Mouse (Mus musculus) fibroblast of lung, adult 2 months (primary cell): ENCODE measurements around the gene Mak.

Source experiments
- DNase-seq: peaks from one replicate; pipeline ENCODE4 v3.0.0-alpha.2; 2011; ENCODE audit warnings: low read depth

The Mak gene

DNA sequence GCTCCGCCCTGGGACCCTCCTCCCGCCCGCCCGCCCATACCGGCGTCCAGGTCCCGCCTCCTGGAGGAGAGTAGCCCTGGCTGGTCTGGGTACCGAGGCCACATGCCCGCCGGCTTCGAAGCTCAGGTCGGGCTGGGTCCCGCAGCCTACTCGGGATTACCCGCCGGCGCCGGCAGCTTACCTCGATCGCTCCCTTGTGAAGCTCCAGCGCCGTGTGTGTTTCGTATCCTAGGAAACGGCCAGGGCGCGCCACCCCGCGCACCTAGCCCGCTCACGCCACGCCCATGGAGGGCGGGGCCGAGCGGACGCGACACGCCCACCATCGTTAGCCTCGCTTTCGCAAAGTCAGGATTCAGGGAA, at the start of gene Mak:
Gene Mak, minus strand, starts transcription at position 286 of the 360 bp plus-strand sequence.
- no peak for DNase-seq

- DNase-seq = no peak
Measured at GRCm38 (mm10) chr13:41129061-41129460, 49.6 kb upstream of the Mak start.

DNA sequence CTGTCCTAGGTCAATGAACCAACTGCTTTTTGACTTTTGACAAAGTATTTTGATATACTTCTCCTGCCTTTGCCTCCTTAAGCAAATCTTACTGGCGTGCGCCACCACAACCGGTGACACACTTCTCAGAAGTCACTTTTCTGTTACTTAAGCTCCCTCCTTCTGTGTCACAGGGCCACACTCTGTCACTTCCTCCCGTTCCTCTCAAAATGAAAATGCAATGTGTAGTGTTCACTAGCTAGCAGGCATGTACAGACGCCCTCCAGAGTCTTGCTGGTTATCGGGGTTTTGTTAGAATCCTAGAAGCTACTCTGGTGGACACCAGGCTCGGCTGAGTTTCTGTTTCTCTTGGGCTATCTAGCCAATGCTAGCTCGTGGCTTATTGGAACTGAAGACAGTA, 48.8 kb upstream of the Mak start:
- DNase-seq = no peak

DNA sequence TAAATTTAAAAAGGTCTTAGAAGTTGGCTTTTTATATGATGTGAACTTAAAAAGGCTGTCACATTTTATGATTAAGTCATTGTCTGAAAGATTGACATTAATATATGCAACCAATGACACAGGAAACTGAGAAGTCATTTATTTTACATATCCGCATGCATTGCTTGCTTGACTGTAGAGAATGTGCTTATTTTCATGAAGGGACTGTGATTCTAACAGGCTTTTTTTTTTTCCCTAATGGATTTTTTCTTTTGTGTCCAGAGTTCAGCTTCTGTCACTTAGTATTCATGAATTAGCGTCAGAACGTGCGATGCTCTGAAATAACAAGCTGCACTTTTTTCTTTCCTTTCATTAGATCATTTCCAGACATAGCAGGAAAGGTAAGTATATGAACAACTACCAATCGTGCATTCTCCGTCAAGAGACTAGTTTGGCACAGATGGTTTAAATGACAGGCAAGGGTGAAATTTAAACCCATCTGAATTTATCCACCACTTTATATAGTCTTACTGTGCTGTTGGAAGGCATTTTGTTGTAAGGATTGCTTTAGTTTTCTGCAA, 44.2 kb upstream of the Mak start:
- DNase-seq = no peak

GRCm38 (mm10) chr13:41119152-41119945, 39.8 kb upstream of the Mak start:
- DNase-seq = no peak

GRCm38 (mm10) chr13:41113940-41114339, 34.4 kb upstream of the Mak start, which contains the start of gene Sycp2l:
Gene Sycp2l (plus strand): TSS chr13:41114307.
- no peak for DNase-seq

- DNase-seq = no peak
Measured at GRCm38 (mm10) chr13:41110935-41111334, 31.4 kb upstream of the Mak start, which contains the start of gene Gcm2. Gene Gcm2 (minus strand): TSS chr13:41111035.

- no peak for DNase-seq
Measured at GRCm38 (mm10) chr13:41105541-41105940, 26.0 kb upstream of the Mak start.

- no peak for DNase-seq
Measured at GRCm38 (mm10) chr13:41103841-41104525, 24.5 kb upstream of the Mak start.

- no peak for DNase-seq
Measured at GRCm38 (mm10) chr13:41100031-41100430, 20.5 kb upstream of the Mak start.

DNA sequence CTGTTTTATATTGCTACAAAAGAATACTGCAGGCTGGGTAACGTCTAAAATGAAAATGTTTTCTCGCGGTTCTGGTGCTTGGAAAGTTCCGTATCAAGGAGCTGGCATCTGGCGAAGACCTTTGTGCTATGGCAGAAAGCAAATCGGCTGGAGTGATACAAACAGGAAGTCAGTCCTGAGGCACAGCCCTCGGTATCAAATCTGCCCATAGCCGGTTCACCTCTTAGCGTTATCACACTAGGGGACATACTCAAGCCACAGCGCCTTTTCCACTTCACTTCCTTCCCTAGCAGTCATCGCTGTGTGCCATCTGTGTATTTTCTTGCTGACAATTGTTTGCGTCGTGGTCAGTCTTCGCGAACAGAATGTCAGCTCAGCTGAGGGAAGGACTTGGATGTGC, 18.8 kb upstream of the Mak start:
- DNase-seq = no peak

DNA sequence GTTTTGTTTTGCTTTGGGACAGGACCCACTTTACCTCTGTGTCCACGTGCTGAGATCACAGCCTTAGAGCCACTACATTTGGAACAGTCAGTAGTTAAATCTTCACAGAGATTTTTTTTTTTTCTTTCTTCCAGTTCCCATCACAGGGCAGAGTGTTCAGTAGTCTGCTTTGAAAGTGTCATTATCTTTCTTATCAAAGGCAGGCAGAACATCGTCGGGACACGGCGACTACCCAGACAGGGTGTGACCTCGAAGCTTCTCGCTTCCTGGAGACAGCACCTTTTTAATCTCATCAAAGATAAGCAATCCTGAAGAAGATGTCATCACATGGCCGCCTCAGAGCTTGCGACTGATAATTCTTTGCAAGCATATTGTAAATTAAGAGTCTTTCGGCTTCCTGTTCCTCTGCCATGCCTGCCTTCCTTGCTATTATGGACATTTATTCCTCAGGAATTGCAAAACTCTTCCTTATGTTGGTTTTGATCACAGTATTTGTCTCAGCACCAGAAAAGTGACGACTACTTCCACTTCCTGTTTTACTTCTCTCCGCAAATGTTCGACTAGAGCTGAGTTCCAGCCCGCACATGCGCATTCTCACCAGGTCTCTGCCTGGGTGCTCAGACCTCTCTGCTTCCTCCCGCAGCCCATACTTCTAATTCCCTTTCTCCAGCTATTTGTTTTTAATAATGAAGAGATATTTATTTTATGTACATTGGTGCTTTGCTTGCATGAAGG, 18.0 kb upstream of the Mak start:
- no peak for DNase-seq

DNA sequence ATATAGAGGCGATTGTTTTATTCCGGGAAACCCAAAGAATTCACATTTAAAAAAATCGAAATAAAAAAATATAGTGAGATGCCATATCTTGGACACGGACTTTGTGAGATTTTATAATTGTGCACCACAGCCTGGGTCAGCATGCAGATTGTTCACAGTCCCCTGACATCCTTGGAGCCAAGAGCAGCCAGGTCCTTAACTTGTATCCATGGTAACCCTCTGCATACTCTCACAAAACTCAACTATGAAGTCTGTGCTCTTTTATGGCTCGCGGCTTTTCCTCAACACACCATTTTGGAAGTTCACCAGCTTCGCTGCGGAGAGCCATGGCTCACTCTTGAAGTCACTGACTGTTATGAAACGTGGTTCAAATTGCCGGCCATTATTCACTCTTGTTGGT, 14.7 kb upstream of the Mak start:
- no peak for DNase-seq

DNA sequence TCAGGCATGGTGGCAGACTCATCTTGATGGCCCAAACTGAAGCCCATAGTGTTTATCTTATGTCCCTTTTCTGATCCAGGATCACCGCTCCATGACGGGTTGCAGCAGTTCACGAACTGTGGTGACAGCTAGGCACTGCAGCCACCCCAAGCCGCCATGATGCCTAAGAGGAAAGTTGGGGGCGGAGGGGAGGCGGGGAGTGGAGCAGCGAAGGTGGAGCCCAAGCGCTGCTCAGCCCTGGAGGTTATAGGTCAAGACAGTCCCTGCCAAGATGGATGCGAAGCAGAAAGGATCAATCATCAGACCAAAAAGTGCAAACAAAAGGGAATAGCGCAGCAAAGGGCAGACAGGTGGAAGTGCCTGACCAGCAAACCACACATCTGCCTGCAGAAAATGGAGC, 11.8 kb upstream of the Mak start:
- no peak for DNase-seq

GRCm38 (mm10) chr13:41088746-41089145, 9.2 kb upstream of the Mak start:
- no peak for DNase-seq

DNA sequence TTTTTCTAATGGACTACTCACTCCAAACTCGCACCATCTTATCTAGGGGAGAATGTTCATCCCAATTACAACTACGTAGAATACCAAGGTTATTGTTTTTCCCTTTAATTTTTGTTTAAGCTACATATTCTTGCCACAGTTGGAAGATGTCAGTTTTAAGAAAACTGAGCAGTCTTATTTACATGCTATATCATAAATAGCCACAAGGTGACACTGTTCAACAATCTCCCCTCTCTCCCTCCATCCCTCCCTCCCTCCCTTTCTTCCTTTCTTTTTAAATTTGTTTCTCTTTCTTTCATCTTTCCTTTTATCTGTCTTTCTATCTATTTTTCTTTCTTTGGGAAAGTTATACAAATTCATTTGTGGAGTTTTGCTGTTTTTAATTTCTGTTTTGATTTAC, 5.6 kb upstream of the Mak start:
- DNase-seq = no peak

- no peak for DNase-seq
Measured at GRCm38 (mm10) chr13:41084521-41084920, 5.0 kb upstream of the Mak start.

DNA sequence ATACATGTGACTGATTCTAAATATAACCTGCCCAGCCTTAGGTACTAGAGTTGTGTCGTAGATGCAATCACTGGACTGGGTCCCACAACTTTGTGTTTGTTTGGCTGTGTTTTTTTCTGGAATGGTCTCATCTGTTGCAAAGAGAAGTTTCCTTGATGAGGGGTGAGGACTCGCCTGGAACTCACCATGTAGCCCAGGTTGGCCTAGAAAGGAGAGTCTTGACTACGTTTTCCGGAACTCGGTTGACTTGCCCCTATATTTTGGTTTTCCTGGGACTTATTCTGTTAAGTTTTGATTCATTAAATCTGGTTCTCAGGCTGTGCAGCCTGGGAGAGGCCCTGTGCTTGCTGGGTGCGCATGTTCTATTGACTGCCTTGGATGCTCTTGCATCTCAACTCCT, 1.2 kb upstream of the Mak start:
- DNase-seq = no peak

DNA sequence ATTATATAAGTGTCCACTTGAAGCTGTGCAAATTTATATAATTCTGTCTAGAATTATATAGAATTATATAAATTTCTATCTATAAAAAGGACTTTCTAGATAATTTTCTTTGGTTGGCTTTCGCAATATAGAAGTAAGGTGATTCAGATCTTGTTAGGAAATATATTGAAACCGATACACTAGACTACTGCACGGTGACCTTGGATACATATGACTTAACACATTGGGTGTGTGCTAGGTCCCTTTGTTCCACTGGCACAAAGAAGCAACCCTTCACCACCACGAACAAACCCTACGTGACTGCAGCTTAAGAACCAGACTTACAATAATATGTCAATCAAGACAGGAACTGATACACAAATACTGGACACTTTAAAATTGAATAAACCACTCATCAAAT, 353 bp upstream of the Mak start:
- DNase-seq = no peak

GRCm38 (mm10) chr13:41078690-41079420, 651 bp downstream of the Mak start:
- no peak for DNase-seq

DNA sequence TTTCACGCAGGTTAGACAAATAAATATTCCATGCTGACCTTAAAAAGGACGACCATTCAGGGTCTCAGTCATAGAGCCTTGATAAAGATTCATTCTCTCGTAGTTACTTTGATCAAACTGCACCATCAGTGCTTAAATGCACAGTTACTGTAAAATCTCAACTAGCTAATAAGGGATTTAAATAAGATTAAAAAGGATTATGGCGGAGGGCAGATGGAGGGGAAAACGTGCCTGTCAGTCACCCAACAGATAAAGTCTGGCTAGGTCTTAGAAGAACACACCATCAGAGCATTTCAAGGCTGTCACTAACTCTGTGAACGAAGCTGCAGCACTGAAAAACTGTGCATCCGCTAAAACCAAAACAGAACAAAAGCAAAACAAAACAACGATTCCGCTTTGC, 1.6 kb downstream of the Mak start:
- DNase-seq = no peak

GRCm38 (mm10) chr13:41073819-41074218, 5.7 kb downstream of the Mak start:
- no peak for DNase-seq
